Mouse (Mus musculus): Measurements from ENCODE around the gene Plekhg1. TPM values are rescaled to one million over a fixed set of nuclear protein-coding genes. Genes with fewer than 3 reads are reported as not detected.

The Plekhg1 gene
- polyA plus RNA-seq, 1 experiment, result 18.9 TPM

DNA sequence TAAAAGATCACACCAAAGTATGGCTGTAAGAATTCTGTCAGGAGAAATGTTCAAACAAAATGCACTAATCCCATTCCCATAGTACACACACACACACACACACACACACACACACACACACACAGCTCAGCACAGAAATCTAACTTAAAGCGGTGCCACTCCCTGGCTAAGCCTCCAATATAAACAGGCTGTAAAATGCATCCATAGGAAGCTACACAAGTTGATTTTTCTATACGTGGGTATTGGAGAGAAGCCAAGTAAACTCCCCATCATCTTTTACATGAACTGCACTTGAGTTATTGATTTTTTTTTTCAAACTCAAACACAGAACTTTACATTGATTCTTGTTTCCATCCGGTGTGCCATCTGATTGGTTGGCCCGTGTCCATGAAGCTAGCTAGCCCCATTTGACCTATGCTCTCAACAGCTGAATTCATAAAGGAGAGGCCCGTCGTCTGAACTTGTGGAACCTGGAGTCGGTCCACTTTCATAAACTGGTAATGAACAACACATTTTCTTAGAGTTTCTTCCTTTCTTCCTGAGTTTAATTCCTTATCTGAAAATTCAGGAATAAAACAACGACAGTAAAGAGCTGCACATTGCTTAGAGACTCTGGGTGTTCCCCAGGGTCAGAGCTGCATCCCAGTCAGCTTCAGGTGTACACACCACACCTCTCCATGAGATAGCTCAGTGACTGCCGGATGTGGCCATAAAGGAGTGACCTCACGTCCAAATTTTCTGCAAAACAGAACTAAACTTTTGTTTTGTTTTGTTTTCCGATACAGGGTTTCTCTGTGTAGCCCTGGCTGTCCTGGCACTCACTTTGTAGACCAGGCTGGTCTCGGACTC lies 39.7 kb upstream of the Plekhg1 start:
- H3K27me3 ChIP-seq (ENCODE audit: control insufficient read depth, insufficient read depth, low read length, poor library complexity, severe bottlenecking), result peaks cover 2% of the 10 kb centered on the region; the same call in 1 of the 2 replicates
- H3K36me3 ChIP-seq (ENCODE audit: control insufficient read depth, insufficient read depth, low read length, poor library complexity, severe bottlenecking), result no peaks in the 10 kb centered on the region
- no peak overlapping the region for H3K4me3 ChIP-seq (ENCODE audit: low read depth, low read length)
- H3K27ac ChIP-seq (ENCODE audit: insufficient read depth, low read length), result no peak overlapping the region
- no peak overlapping the region for H3K9ac ChIP-seq (ENCODE audit: low read depth, poor library complexity, severe bottlenecking)
- TF ChIP-seq POLR2A (IDR thresholded peaks at IDR 0.05; ENCODE audit: insufficient read depth, low read length), result no peak
- TF ChIP-seq CTCF (IDR thresholded peaks at IDR 0.05; ENCODE audit: low read depth, low read length), result no peak
- no peak for TF ChIP-seq EP300 (IDR thresholded peaks at IDR 0.05; ENCODE audit: insufficient read depth, low read depth, low read length)
- no peaks in the 10 kb centered on the region for H3K9me3 ChIP-seq (replicated peaks; ENCODE audit: control insufficient read depth, insufficient read depth, low read length, poor library complexity, severe bottlenecking)
- H3K4me1 ChIP-seq (ENCODE audit: control insufficient read depth, insufficient read depth, low read length), result no peaks in the 10 kb centered on the region

GRCm38 (mm10) chr10:3701832-3702231 lies 38.3 kb upstream of the Plekhg1 start:
- no peaks in the 10 kb centered on the region for H3K36me3 ChIP-seq (ENCODE audit: control insufficient read depth, insufficient read depth, low read length, poor library complexity, severe bottlenecking)
- H3K27ac ChIP-seq (ENCODE audit: insufficient read depth, low read length), result no peak overlapping the region
- H3K9me3 ChIP-seq (replicated peaks; ENCODE audit: control insufficient read depth, insufficient read depth, low read length, poor library complexity, severe bottlenecking), result no peaks in the 10 kb centered on the region
- TF ChIP-seq CTCF (IDR thresholded peaks at IDR 0.05; ENCODE audit: low read depth, low read length) (no peak), EP300 (IDR thresholded peaks at IDR 0.05; ENCODE audit: insufficient read depth, low read depth, low read length) (no peak), POLR2A (IDR thresholded peaks at IDR 0.05; ENCODE audit: insufficient read depth, low read length) (no peak)
- H3K9ac ChIP-seq (ENCODE audit: low read depth, poor library complexity, severe bottlenecking), result no peak overlapping the region
- H3K4me1 ChIP-seq (ENCODE audit: control insufficient read depth, insufficient read depth, low read length), result no peaks in the 10 kb centered on the region
- no peak overlapping the region for H3K4me3 ChIP-seq (ENCODE audit: low read depth, low read length)
- H3K27me3 ChIP-seq (ENCODE audit: control insufficient read depth, insufficient read depth, low read length, poor library complexity, severe bottlenecking), result peaks cover 2% of the 10 kb centered on the region; the same call in 1 of the 2 replicates

DNA sequence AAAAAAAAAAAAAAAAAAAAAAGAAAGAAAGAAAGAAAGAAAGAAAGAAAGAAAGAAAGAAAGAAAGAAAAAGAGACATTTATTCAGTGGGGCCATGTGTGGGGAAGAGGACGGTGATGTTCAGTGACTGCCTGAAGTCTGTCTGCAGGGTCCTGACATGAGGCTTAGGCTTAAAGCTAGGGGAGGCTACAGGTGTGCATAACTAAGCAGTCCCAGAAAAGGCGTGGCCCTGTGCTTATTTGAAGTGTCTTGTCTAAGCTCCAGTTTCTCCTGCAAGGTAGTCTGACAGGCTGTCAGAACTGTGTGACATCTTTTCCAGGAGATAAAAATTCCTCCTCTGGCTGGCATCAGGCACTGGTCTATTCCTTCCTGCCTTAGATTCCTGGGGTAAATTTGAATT lies 37.6 kb upstream of the Plekhg1 start:
- Histone ChIP-seq H3K4me3 (ENCODE audit: low read depth, low read length) (no peak overlapping the region), H3K9me3 (replicated peaks; ENCODE audit: control insufficient read depth, insufficient read depth, low read length, poor library complexity, severe bottlenecking) (no peaks in the 10 kb centered on the region), H3K27me3 (ENCODE audit: control insufficient read depth, insufficient read depth, low read length, poor library complexity, severe bottlenecking) (peaks cover 2% of the 10 kb centered on the region; the same call in 1 of the 2 replicates), H3K4me1 (ENCODE audit: control insufficient read depth, insufficient read depth, low read length) (no peaks in the 10 kb centered on the region), H3K9ac (ENCODE audit: low read depth, poor library complexity, severe bottlenecking) (no peak overlapping the region), H3K27ac (ENCODE audit: insufficient read depth, low read length) (no peak overlapping the region), H3K36me3 (ENCODE audit: control insufficient read depth, insufficient read depth, low read length, poor library complexity, severe bottlenecking) (no peaks in the 10 kb centered on the region)
- TF ChIP-seq POLR2A (IDR thresholded peaks at IDR 0.05; ENCODE audit: insufficient read depth, low read length) (no peak), EP300 (IDR thresholded peaks at IDR 0.05; ENCODE audit: insufficient read depth, low read depth, low read length) (no peak), CTCF (IDR thresholded peaks at IDR 0.05; ENCODE audit: low read depth, low read length) (no peak)

DNA sequence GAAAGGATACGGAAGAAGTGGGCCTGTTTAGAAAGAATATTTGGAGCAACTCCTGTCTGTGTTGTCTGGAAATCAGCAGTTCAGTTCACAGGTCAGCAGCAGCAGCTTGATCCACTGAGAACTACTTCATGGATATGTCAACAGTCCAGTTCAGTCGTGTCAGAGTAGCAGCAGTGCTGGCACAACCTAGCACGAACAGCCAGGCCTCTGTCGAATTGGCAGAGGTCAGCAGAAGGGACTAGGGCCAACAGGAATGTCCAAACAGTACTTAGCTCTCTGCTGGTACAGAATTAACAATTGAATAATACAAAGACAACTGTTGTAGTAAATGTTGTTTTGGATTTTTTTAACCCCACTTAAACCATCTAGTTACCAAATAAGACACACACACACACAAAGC lies 33.9 kb upstream of the Plekhg1 start:
- TF ChIP-seq POLR2A (IDR thresholded peaks at IDR 0.05; ENCODE audit: insufficient read depth, low read length), result no peak
- no peak for TF ChIP-seq EP300 (IDR thresholded peaks at IDR 0.05; ENCODE audit: insufficient read depth, low read depth, low read length)
- TF ChIP-seq CTCF (IDR thresholded peaks at IDR 0.05; ENCODE audit: low read depth, low read length), result no peak
- no peaks in the 10 kb centered on the region for H3K36me3 ChIP-seq (ENCODE audit: control insufficient read depth, insufficient read depth, low read length, poor library complexity, severe bottlenecking)
- H3K4me3 ChIP-seq (ENCODE audit: low read depth, low read length), result no peak overlapping the region
- H3K9me3 ChIP-seq (replicated peaks; ENCODE audit: control insufficient read depth, insufficient read depth, low read length, poor library complexity, severe bottlenecking), result no peaks in the 10 kb centered on the region
- no peak overlapping the region for H3K27ac ChIP-seq (ENCODE audit: insufficient read depth, low read length)
- no peaks in the 10 kb centered on the region for H3K4me1 ChIP-seq (ENCODE audit: control insufficient read depth, insufficient read depth, low read length)
- H3K9ac ChIP-seq (ENCODE audit: low read depth, poor library complexity, severe bottlenecking), result no peak overlapping the region
- H3K27me3 ChIP-seq (ENCODE audit: control insufficient read depth, insufficient read depth, low read length, poor library complexity, severe bottlenecking), result no peaks in the 10 kb centered on the region

- H3K4me1 ChIP-seq (ENCODE audit: control insufficient read depth, insufficient read depth, low read length), result no peaks in the 10 kb centered on the region
Observed at GRCm38 (mm10) chr10:3710081-3710480, 30.1 kb upstream of the Plekhg1 start.

GRCm38 (mm10) chr10:3715302-3715943 lies 24.7 kb upstream of the Plekhg1 start:
- H3K36me3 ChIP-seq (ENCODE audit: control insufficient read depth, insufficient read depth, low read length, poor library complexity, severe bottlenecking), result no peaks in the 10 kb centered on the region
- H3K27me3 ChIP-seq (ENCODE audit: control insufficient read depth, insufficient read depth, low read length, poor library complexity, severe bottlenecking), result no peaks in the 10 kb centered on the region
- no peak overlapping the region for H3K9ac ChIP-seq (ENCODE audit: low read depth, poor library complexity, severe bottlenecking)
- no peaks in the 10 kb centered on the region for H3K4me1 ChIP-seq (ENCODE audit: control insufficient read depth, insufficient read depth, low read length)
- no peaks in the 10 kb centered on the region; the same call in 1 of the 2 replicates for H3K9me3 ChIP-seq (replicated peaks; ENCODE audit: control insufficient read depth, insufficient read depth, low read length, poor library complexity, severe bottlenecking)
- TF ChIP-seq CTCF (IDR thresholded peaks at IDR 0.05; ENCODE audit: low read depth, low read length) (no peak), POLR2A (IDR thresholded peaks at IDR 0.05; ENCODE audit: insufficient read depth, low read length) (no peak), EP300 (IDR thresholded peaks at IDR 0.05; ENCODE audit: insufficient read depth, low read depth, low read length) (no peak)
- no peak overlapping the region for H3K27ac ChIP-seq (ENCODE audit: insufficient read depth, low read length)
- H3K4me3 ChIP-seq (ENCODE audit: low read depth, low read length), result no peak overlapping the region

More at GRCm38 (mm10) chr10:3710081-3710480, 30.1 kb upstream of the Plekhg1 start:
- Histone ChIP-seq H3K4me3 (ENCODE audit: low read depth, low read length) (no peak overlapping the region), H3K36me3 (ENCODE audit: control insufficient read depth, insufficient read depth, low read length, poor library complexity, severe bottlenecking) (no peaks in the 10 kb centered on the region), H3K9me3 (replicated peaks; ENCODE audit: control insufficient read depth, insufficient read depth, low read length, poor library complexity, severe bottlenecking) (no peaks in the 10 kb centered on the region; the same call in 1 of the 2 replicates), H3K9ac (ENCODE audit: low read depth, poor library complexity, severe bottlenecking) (no peak overlapping the region), H3K27ac (ENCODE audit: insufficient read depth, low read length) (no peak overlapping the region), H3K27me3 (ENCODE audit: control insufficient read depth, insufficient read depth, low read length, poor library complexity, severe bottlenecking) (no peaks in the 10 kb centered on the region)
- TF ChIP-seq CTCF (IDR thresholded peaks at IDR 0.05; ENCODE audit: low read depth, low read length), result no peak
- no peak for TF ChIP-seq EP300 (IDR thresholded peaks at IDR 0.05; ENCODE audit: insufficient read depth, low read depth, low read length)
- no peak for TF ChIP-seq POLR2A (IDR thresholded peaks at IDR 0.05; ENCODE audit: insufficient read depth, low read length)

All from ES-Bruce4 (cell line).